Mouse (Mus musculus) neutrophil, adult 5-6 weeks (primary cell): ENCODE data around the gene Hamp2. TPM values are rescaled to one million over a fixed set of nuclear protein-coding genes. Genes with fewer than 3 reads are reported as not detected.
A peak's percentile ranks its signal among the peaks of the same experiment; 100 is the strongest.
"Not testable (repeated sequence)": the region's sequence is repeated elsewhere in the genome, so short reads cannot be mapped to it uniquely, and the experiment has no call there.

Source experiments
- ATAC-seq: fragments of 151-379, 151-347 bp; 2 replicates; pipeline ENCODE4 v1.8.0; 2017; ENCODE audit warnings: mild to moderate bottlenecking, moderate TSS enrichment; ENCODE audit not compliant: insufficient number of reproducible peaks, poor library complexity, low FRiP score, severe bottlenecking; ENCODE audit errors: extremely low read depth
- total RNA-seq: library from RNA; stranded (forward); fragments of 200-1000 nt; gene quantifications from 2 replicates; pipeline ENCODE4 v1.2.3, GENCODE M21; 2017

Gene Hamp2
- total RNA-seq: not detected in 2 replicates

- not testable (repeated sequence) for ATAC-seq
These were observed at the start of gene Hamp2 for GRCm38 (mm10) chr7:30924581-30924980. Gene Hamp2 (minus strand): TSS chr7:30924681.

GRCm38 (mm10) chr7:30973501-30974289 is 49.2 kb upstream of the Hamp2 start, which contains the start of gene Fam187b:
Gene Fam187b (plus strand): TSS chr7:30973790.
- ATAC-seq: peak; percentile 85

- no peak for ATAC-seq
These were observed 48.7 kb upstream of the Hamp2 start, which contains the start of gene Lsr for GRCm38 (mm10) chr7:30973251-30973500. Gene Lsr (minus strand): TSS chr7:30973464.

GRCm38 (mm10) chr7:30972426-30973250 is 48.2 kb upstream of the Hamp2 start:
- ATAC-seq: no peak

GRCm38 (mm10) chr7:30971901-30972300 is 47.4 kb upstream of the Hamp2 start:
- ATAC-seq: no peak

- no peak for ATAC-seq
These were observed 44.7 kb upstream of the Hamp2 start for GRCm38 (mm10) chr7:30969174-30969573.

- ATAC-seq: no peak
These were observed 44.1 kb upstream of the Hamp2 start for GRCm38 (mm10) chr7:30968611-30969010.

GRCm38 (mm10) chr7:30966657-30967056 is 42.2 kb upstream of the Hamp2 start:
- ATAC-seq: no peak

GRCm38 (mm10) chr7:30965677-30966076 is 41.2 kb upstream of the Hamp2 start:
- no peak for ATAC-seq

GRCm38 (mm10) chr7:30964366-30964765 is 39.9 kb upstream of the Hamp2 start:
- no peak for ATAC-seq

- ATAC-seq: no peak
These were observed 38.4 kb upstream of the Hamp2 start for GRCm38 (mm10) chr7:30962862-30963261.

GRCm38 (mm10) chr7:30959786-30960349 is 35.4 kb upstream of the Hamp2 start:
- no peak for ATAC-seq

GRCm38 (mm10) chr7:30958866-30959487 is 34.5 kb upstream of the Hamp2 start:
- no peak for ATAC-seq

GRCm38 (mm10) chr7:30958109-30958865 is 33.8 kb upstream of the Hamp2 start:
- ATAC-seq: no peak

GRCm38 (mm10) chr7:30957367-30957783 is 32.9 kb upstream of the Hamp2 start:
- ATAC-seq: peak; percentile 32; the same call in 1 of the 2 replicates

- ATAC-seq: 0 out of 2 replicates have a peak, but pooled peaks have one; percentile 18
These were observed 32.4 kb upstream of the Hamp2 start, which contains the start of gene Usf2 for GRCm38 (mm10) chr7:30956756-30957366. Gene Usf2 (minus strand): TSS chr7:30956803.

- no peak for ATAC-seq
These were observed 31.9 kb upstream of the Hamp2 start for GRCm38 (mm10) chr7:30956357-30956751.
